Mouse (Mus musculus): ENCODE results near the gene Gm20388. TPM values are rescaled to one million over a fixed set of nuclear protein-coding genes. Genes with fewer than 3 reads are reported as not detected.

Gene Gm20388
- polyA plus RNA-seq, 1 experiment from 2014 or later: not detected

DNA sequence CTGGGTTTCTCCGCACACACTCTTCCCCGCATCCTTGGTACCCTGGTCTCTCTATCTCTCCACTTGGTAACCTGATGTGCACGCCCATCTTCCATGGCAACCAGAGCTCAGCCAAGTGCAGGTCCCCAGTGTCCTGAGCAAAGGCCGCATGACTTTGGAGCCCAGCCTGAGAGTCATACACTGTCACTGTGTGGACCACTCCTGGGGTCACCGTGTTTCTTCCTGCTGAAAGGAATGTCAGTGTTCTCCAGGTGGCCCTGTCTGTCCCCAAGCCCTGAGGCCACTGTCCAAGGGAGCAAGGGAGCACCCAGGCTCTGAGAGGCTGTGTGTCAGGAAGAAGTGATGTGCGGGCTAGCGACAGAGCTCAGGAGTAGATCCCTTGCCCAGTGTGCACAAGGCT is 27.4 kb upstream of the Gm20388 start:
- H3K4me2 ChIP-seq (ENCODE audit: low read depth, severe bottlenecking): no peak overlapping the region
- no peak overlapping the region for H3K27ac ChIP-seq (replicated peaks; ENCODE audit: low read depth, low read length)
- no peak overlapping the region for H3K9ac ChIP-seq (ENCODE audit: low read length)
- DNase-seq (ENCODE audit: low spot score): no peak
- ATAC-seq (ENCODE audit: insufficient number of reproducible peaks, low FRiP score, low TSS enrichment, low read depth): no peak
- H3K4me3 ChIP-seq (ENCODE audit: low read depth, low read length): no peak overlapping the region
- 88% methylated on average over 7 of the region's 7 CpGs for WGBS
- H3K27me3 ChIP-seq (ENCODE audit: control insufficient read depth, insufficient read depth, low read length): no peaks in the 10 kb centered on the region
- no peaks in the 10 kb centered on the region for H3K9me3 ChIP-seq (ENCODE audit: control insufficient read depth, low read length)
- no peaks in the 10 kb centered on the region for H3K4me1 ChIP-seq (ENCODE audit: control insufficient read depth, insufficient read depth, low read length)
- no peaks in the 10 kb centered on the region for H3K36me3 ChIP-seq (ENCODE audit: control insufficient read depth, insufficient read depth, low read length)

DNA sequence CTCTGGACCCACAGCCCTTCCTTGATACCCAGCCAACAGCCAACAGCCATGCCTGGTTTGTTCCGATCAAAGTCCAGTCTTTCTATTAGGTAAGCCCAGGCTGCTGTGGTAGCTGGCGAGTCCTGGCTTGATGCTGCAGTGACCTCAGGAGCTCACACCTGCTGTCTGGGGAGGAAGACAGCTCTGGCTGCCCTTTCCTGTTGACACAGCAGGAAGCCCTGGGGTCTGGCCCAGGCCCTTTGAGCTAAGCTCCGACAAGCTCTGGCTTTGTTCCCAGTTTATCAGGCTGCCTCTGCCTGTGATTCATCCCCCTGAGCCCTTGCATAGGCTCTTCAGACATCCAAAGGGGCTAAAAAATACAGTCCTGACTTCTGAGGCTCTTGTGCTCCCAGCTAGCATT is 25.0 kb upstream of the Gm20388 start:
- Histone ChIP-seq H3K9ac (ENCODE audit: low read length) (no peak overlapping the region), H3K27me3 (ENCODE audit: control insufficient read depth, insufficient read depth, low read length) (no peaks in the 10 kb centered on the region), H3K27ac (replicated peaks; ENCODE audit: low read depth, low read length) (no peak overlapping the region), H3K4me1 (ENCODE audit: control insufficient read depth, insufficient read depth, low read length) (no peaks in the 10 kb centered on the region), H3K36me3 (ENCODE audit: control insufficient read depth, insufficient read depth, low read length) (no peaks in the 10 kb centered on the region), H3K9me3 (ENCODE audit: control insufficient read depth, low read length) (no peaks in the 10 kb centered on the region), H3K4me3 (ENCODE audit: low read depth, low read length) (no peak overlapping the region), H3K4me2 (ENCODE audit: low read depth, severe bottlenecking) (no peak overlapping the region)
- WGBS: 25% methylated on average over 3 of the region's 3 CpGs
- DNase-seq (ENCODE audit: low spot score) (no peak), ATAC-seq (ENCODE audit: insufficient number of reproducible peaks, low FRiP score, low TSS enrichment, low read depth) (no peak)

DNA sequence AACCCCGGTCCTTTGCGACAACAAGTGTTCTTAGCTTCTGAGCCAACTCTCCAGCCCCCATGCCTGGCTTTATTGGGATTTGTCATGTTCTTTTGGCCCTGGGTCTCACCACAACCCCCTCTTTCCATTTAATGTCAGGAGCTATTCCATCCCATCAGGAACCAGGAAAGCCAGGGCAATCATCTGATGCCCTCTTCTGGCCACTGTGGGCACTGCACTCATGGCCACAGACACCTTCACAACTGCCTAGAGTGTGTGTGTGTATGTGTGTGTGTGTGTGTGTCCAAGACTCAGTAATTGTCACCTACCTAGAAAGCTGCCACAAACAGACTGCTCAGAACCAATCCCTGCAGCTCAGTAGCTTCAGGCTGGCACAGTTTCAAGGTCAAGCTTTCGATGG is 23.5 kb upstream of the Gm20388 start:
- DNase-seq (ENCODE audit: low spot score) (peak; percentile 74), ATAC-seq (ENCODE audit: insufficient number of reproducible peaks, low FRiP score, low TSS enrichment, low read depth) (no peak)
- Histone ChIP-seq H3K4me1 (ENCODE audit: control insufficient read depth, insufficient read depth, low read length) (no peaks in the 10 kb centered on the region), H3K36me3 (ENCODE audit: control insufficient read depth, insufficient read depth, low read length) (no peaks in the 10 kb centered on the region), H3K27ac (replicated peaks; ENCODE audit: low read depth, low read length) (no peak overlapping the region), H3K4me2 (ENCODE audit: low read depth, severe bottlenecking) (no peak overlapping the region), H3K9me3 (ENCODE audit: control insufficient read depth, low read length) (no peaks in the 10 kb centered on the region), H3K9ac (ENCODE audit: low read length) (no peak overlapping the region), H3K4me3 (ENCODE audit: low read depth, low read length) (no peak overlapping the region), H3K27me3 (ENCODE audit: control insufficient read depth, insufficient read depth, low read length) (no peaks in the 10 kb centered on the region)
- 97% methylated on average over 3 of the region's 3 CpGs for WGBS

DNA sequence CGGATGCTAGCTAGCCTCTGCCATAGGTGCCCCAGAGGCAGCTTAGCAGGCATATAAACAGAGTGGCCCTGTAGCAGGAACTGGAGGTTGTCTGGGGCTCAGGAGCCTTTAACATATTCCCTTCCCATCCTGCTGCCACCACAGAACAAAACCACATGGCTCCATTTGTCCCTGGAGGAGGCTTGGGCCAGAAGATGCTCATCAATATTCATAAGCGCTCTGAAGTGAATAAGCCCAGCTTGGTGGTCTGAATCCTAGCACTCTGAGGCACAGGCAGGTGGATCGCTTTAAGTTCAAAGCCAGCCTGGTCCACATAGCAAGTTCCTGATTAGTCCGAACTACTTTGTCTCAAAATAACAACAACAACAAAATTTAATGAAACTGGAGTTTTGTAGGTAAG is 22.6 kb upstream of the Gm20388 start:
- no peak overlapping the region for H3K27ac ChIP-seq (replicated peaks; ENCODE audit: low read depth, low read length)
- no peaks in the 10 kb centered on the region for H3K36me3 ChIP-seq (ENCODE audit: control insufficient read depth, insufficient read depth, low read length)
- H3K9me3 ChIP-seq (ENCODE audit: control insufficient read depth, low read length): no peaks in the 10 kb centered on the region
- no peak for ATAC-seq (ENCODE audit: insufficient number of reproducible peaks, low FRiP score, low TSS enrichment, low read depth)
- H3K4me2 ChIP-seq (ENCODE audit: low read depth, severe bottlenecking): no peak overlapping the region
- WGBS: 72% methylated on average over 4 of the region's 4 CpGs
- no peak overlapping the region for H3K4me3 ChIP-seq (ENCODE audit: low read depth, low read length)
- no peaks in the 10 kb centered on the region for H3K4me1 ChIP-seq (ENCODE audit: control insufficient read depth, insufficient read depth, low read length)
- DNase-seq (ENCODE audit: low spot score): no peak
- H3K9ac ChIP-seq (ENCODE audit: low read length): no peak overlapping the region
- H3K27me3 ChIP-seq (ENCODE audit: control insufficient read depth, insufficient read depth, low read length): no peaks in the 10 kb centered on the region

DNA sequence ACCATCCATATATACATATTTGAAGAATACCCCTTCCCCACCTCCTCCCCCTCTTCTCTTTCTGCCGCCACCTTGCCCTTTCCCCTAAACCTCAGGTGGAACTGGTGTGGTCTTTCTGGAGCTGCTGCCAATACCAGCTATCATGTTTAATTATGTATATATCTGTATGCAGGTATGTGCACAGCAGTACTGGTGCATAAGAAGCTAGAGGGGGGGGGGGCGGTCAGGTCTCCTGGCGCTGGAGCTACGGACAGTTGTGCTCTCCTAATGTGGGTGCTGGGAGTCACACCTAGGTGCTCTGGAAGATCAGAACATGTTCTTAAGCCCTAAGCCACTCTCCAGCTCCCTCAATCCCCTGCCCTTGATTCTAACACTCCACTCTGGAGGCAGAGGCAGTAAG is 13.6 kb upstream of the Gm20388 start:
- no peak for DNase-seq (ENCODE audit: low spot score)
- WGBS: 74% methylated on average over 4 of the region's 4 CpGs
- Histone ChIP-seq H3K4me2 (ENCODE audit: low read depth, severe bottlenecking) (no peak overlapping the region), H3K27ac (replicated peaks; ENCODE audit: low read depth, low read length) (no peak overlapping the region), H3K4me1 (ENCODE audit: control insufficient read depth, insufficient read depth, low read length) (no peaks in the 10 kb centered on the region), H3K27me3 (ENCODE audit: control insufficient read depth, insufficient read depth, low read length) (peaks cover 13% of the 10 kb centered on the region), H3K9ac (ENCODE audit: low read length) (no peak overlapping the region), H3K4me3 (ENCODE audit: low read depth, low read length) (no peak overlapping the region), H3K36me3 (ENCODE audit: control insufficient read depth, insufficient read depth, low read length) (no peaks in the 10 kb centered on the region), H3K9me3 (ENCODE audit: control insufficient read depth, low read length) (no peaks in the 10 kb centered on the region)
- no peak for ATAC-seq (ENCODE audit: insufficient number of reproducible peaks, low FRiP score, low TSS enrichment, low read depth)

GRCm38 (mm10) chr8:119897933-119898332 is 12.7 kb upstream of the Gm20388 start:
- Histone ChIP-seq H3K4me3 (ENCODE audit: low read depth, low read length) (no peak overlapping the region), H3K36me3 (ENCODE audit: control insufficient read depth, insufficient read depth, low read length) (no peaks in the 10 kb centered on the region), H3K9ac (ENCODE audit: low read length) (no peak overlapping the region), H3K4me1 (ENCODE audit: control insufficient read depth, insufficient read depth, low read length) (no peaks in the 10 kb centered on the region), H3K27ac (replicated peaks; ENCODE audit: low read depth, low read length) (no peak overlapping the region), H3K4me2 (ENCODE audit: low read depth, severe bottlenecking) (no peak overlapping the region), H3K27me3 (ENCODE audit: control insufficient read depth, insufficient read depth, low read length) (peaks cover 13% of the 10 kb centered on the region), H3K9me3 (ENCODE audit: control insufficient read depth, low read length) (no peaks in the 10 kb centered on the region)
- ATAC-seq (ENCODE audit: insufficient number of reproducible peaks, low FRiP score, low TSS enrichment, low read depth) (no peak), DNase-seq (ENCODE audit: low spot score) (peak; percentile 37)
- WGBS: 20% methylated on average over 13 of the region's 13 CpGs

DNA sequence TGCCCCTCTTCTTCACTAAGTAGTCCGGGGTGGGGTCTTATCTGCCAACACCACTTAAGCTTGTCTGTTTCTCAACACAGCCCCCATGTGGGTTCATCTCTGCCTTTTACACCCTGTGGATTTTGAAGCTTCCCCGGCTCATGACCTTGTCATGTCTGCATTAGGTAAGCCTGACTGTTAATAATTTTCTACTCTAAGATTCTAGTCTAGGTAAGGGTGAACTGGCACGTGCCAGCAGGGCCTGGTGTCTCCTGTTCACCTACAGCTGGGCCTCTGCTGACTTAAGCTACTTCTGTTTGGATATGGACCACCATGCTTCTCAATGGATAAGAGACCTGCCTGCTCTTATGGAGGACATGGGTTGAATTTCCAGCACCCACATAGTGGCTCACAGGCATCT is 9.3 kb upstream of the Gm20388 start:
- Histone ChIP-seq H3K9ac (ENCODE audit: low read length) (no peak overlapping the region), H3K36me3 (ENCODE audit: control insufficient read depth, insufficient read depth, low read length) (no peaks in the 10 kb centered on the region), H3K4me1 (ENCODE audit: control insufficient read depth, insufficient read depth, low read length) (peaks cover 4% of the 10 kb centered on the region; the same call in 1 of the 2 replicates), H3K9me3 (ENCODE audit: control insufficient read depth, low read length) (no peaks in the 10 kb centered on the region), H3K27me3 (ENCODE audit: control insufficient read depth, insufficient read depth, low read length) (peaks cover 13% of the 10 kb centered on the region), H3K4me3 (ENCODE audit: low read depth, low read length) (no peak overlapping the region), H3K4me2 (ENCODE audit: low read depth, severe bottlenecking) (no peak overlapping the region), H3K27ac (replicated peaks; ENCODE audit: low read depth, low read length) (no peak overlapping the region)
- DNase-seq (ENCODE audit: low spot score) (no peak), ATAC-seq (ENCODE audit: insufficient number of reproducible peaks, low FRiP score, low TSS enrichment, low read depth) (no peak)
- WGBS: 78% methylated on average over 3 of the region's 3 CpGs

DNA sequence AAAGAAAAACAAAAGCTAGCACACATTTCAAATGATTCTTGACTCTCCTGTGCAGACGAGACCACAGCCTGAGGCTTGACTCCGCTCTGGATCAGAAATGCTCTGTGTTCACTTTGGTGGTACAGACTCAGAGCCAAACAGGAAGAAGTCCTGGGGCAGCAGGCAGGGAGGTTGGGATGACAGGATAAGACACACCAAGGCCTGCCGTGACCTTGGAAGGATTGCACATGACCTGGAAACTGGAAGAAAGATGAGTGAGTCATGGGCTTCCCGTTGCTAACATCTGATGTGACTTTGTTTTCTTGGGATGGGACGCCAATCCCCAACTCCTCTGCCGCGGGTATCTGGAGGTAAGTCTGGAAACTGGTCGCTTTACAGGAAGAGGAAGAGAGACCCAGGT is 8.7 kb upstream of the Gm20388 start:
- Histone ChIP-seq H3K36me3 (ENCODE audit: control insufficient read depth, insufficient read depth, low read length) (no peaks in the 10 kb centered on the region), H3K4me2 (ENCODE audit: low read depth, severe bottlenecking) (no peak overlapping the region), H3K9me3 (ENCODE audit: control insufficient read depth, low read length) (no peaks in the 10 kb centered on the region), H3K4me3 (ENCODE audit: low read depth, low read length) (no peak overlapping the region), H3K4me1 (ENCODE audit: control insufficient read depth, insufficient read depth, low read length) (peaks cover 4% of the 10 kb centered on the region; the same call in 1 of the 2 replicates), H3K27ac (replicated peaks; ENCODE audit: low read depth, low read length) (no peak overlapping the region), H3K9ac (ENCODE audit: low read length) (no peak overlapping the region), H3K27me3 (ENCODE audit: control insufficient read depth, insufficient read depth, low read length) (peaks cover 12% of the 10 kb centered on the region)
- DNase-seq (ENCODE audit: low spot score) (no peak), ATAC-seq (ENCODE audit: insufficient number of reproducible peaks, low FRiP score, low TSS enrichment, low read depth) (no peak)
- 89% methylated on average over 8 of the region's 8 CpGs for WGBS

- H3K4me1 ChIP-seq (ENCODE audit: control insufficient read depth, insufficient read depth, low read length): peaks cover 4% of the 10 kb centered on the region; the same call in 1 of the 2 replicates
- H3K4me3 ChIP-seq (ENCODE audit: low read depth, low read length): no peak overlapping the region
- ATAC-seq (ENCODE audit: insufficient number of reproducible peaks, low FRiP score, low TSS enrichment, low read depth): no peak
- H3K9me3 ChIP-seq (ENCODE audit: control insufficient read depth, low read length): no peaks in the 10 kb centered on the region
- no peak overlapping the region for H3K4me2 ChIP-seq (ENCODE audit: low read depth, severe bottlenecking)
- 52% methylated on average over 12 of the region's 12 CpGs for WGBS
- H3K36me3 ChIP-seq (ENCODE audit: control insufficient read depth, insufficient read depth, low read length): no peaks in the 10 kb centered on the region
- H3K27ac ChIP-seq (replicated peaks; ENCODE audit: low read depth, low read length): no peak overlapping the region
- no peak overlapping the region for H3K9ac ChIP-seq (ENCODE audit: low read length)
- no peaks in the 10 kb centered on the region for H3K27me3 ChIP-seq (ENCODE audit: control insufficient read depth, insufficient read depth, low read length)
- no peak for DNase-seq (ENCODE audit: low spot score)
Measured at GRCm38 (mm10) chr8:119904323-119904911, 6.2 kb upstream of the Gm20388 start.
